Mouse (Mus musculus): ENCODE measurements at regions not wholly inside any gene's neighbourhood (a gene's known extent, or its start where the extent isn't known, plus 50 kb on each side); places are given as distances from the start of the nearest gene placed in this dataset.

DNA sequence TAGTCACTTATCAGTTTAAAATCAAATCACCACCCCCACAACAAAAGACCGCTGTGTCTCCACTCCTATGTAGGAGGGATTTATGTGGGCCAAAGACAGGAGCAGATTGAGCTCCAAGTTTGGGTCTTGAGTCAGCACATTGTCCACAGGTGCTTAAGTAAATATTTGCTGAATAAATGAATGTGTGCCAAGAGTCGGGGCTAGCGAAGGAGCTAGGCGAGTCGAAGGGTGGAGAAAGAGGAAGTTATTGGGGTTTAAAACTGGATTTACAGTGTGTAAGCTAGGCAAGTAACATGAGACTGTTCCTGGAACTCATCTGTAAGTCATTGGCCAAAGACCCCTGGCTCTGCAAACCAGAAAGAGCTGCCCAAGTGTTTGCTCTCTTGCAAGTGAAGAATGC, 122.9 kb downstream of the Enc1 start:
- no peak for TF ChIP-seq CTCF (IDR thresholded peaks at IDR 0.05; ENCODE audit: borderline replicate concordance, insufficient read depth, low read length)
- TF ChIP-seq POLR2A (IDR thresholded peaks at IDR 0.05; ENCODE audit: low read depth, low read length) = no peak
